Mouse (Mus musculus): ENCODE measurements around the gene Fcgr4.

Gene Fcgr4

DNA sequence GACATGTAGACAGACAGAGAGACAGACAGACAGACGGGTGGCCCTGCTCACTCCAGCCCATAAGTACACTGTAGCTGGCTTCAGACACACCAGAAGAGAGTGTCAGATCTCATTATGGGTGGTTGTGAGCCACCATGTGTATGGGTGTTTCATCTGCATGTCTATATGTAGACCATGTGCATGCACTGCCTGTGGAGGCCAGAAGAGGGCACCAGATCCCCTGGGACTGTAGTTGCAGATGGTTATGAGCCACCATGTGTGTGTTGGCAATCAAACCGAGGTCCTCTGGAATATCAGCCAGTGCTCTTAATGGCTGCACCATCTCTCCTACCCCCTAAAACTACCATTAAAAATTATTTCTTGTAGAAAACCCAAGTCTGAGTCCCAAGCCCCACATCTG lies 11.8 kb upstream of the Fcgr4 start:
- in situ Hi-C loops (cut with MboI, MseI): no loop called here

DNA sequence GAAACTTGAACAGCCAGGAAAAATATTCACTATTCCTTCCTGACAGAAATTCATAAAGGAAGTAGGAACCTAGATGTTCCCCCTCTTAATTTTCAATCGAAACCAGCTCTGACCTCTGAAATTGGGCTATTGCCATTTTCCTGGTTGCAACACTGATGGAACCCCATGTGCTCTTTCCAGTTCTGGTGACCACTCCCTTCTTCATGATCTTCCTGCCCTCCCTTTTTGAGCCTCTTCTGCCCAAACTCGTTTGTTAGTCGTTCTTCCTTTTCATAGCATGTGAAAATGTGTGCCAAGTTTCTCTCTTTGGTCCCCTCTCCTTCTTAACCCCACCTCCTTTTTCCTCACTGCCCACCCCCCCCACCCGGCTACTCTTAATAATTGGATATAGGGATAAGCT lies 7.0 kb upstream of the Fcgr4 start:
- in situ Hi-C loops (cut with MboI, MseI): no loop called here

DNA sequence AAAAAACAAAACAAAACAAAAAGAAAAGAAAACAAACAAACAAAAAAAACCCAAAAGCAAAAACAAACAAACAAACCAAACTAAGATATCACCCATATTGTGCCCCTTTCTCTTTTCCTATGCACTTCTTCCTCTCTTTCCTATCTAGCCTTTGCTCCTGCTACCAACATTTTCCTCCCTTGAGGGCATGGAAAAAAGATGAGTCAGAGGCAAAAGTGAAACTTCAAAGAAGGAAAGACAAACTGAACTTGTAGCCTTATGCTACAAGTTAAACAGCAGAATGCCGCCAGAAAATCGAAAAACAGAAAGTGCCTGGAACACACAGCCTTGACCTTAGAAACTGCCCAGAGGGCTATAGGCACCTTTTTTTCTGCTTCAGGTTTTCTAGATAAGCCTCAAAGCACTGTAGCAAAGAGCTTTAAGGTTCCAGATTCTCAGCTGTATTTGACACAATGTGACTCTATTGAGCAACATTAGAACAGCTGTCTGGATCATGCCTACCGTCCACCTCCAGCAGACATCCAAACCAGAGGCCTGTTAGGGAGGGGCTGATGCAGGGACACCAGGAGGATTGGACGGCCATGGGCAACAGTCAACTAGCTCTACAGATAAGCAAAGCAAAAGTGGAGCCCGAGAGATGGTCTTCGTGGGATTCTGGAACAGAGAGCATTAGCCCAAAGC lies 1.9 kb upstream of the Fcgr4 start:
- in situ Hi-C loops (cut with MboI, MseI): no loop called here

DNA sequence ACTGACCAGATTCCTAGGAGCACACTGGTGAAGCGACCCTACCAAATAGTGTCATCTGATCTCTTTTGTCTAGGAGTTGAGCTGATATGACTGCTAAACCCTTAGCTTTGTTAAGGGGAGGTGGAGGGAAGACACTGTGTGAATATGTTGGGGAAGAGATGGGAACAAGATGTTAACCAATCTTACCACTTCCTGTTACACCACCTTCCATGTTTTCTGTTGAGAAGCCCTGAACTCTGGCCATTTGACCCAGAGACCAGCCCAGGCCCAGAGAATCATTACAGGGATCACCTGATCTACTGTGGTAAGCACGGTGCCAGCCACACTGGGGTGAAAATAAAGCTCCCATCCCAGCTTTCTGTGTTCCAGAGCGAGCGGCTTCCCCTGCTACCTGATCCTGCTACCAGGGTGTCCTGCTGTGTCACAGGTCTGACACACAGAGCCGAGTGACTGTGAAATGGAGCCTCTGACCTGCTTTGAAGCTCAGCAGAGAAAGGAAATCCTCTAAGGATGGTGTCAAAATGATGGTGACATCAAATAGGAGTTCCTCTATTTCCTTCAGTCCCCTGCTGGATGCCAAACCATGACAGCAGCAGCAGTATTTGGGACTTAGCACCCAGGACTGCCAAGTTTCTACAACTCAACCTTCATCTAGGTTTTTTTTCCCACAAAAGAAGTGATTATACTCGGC lies 1.1 kb upstream of the Fcgr4 start:
- in situ Hi-C loops (cut with MboI, MseI): no loop called here

DNA sequence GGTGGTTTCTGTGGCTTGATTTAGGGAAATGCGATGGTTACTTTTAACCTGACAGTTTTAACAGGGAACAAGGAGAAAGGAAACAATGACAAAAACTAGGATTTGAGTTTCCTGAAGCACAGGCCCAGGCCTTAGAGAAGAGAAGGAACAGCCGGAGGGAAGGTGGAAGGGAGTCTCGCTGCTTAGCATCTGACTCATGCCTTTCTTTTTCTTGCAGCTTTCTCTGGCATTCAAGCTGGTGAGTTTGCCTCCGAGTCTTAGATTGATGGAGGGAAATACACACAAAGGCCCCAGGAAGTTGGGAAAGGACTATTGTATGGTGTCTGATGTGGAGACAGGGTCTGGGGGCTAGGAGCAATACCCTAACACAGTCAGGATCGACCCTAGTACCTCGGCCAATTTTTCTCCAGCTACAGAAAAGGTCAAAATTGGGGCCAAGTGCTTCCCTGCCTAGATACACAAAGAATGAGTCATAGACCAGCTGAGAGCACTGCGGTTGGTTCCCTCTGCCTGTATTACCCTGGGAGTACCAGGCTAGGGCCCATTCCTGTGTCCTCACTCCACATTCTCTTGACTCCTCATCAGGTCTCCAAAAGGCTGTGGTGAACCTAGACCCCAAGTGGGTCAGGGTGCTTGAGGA lies 711 bp downstream of the Fcgr4 start:
- in situ Hi-C loops (cut with MboI, MseI): no loop called here

DNA sequence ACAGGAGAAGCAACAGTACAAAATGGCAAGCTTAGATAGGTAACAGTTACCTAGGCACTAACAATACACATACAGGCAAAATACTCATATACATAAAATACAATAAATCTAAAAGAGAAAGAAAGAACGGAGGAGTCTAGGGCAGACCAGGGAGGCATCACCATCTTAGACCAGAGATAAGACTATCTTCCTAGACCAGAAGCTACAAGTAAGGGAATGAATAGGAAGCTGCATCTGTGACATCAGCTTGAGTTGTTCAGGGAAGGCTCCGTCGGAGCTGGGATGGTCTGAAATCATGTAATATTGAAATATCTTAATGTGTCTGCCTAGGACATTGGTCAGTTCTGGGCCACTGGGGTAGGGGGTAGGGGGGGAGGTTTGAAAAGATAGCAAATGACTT lies 13.0 kb downstream of the Fcgr4 start:
- in situ Hi-C loops (cut with MboI, MseI): no loop called here

DNA sequence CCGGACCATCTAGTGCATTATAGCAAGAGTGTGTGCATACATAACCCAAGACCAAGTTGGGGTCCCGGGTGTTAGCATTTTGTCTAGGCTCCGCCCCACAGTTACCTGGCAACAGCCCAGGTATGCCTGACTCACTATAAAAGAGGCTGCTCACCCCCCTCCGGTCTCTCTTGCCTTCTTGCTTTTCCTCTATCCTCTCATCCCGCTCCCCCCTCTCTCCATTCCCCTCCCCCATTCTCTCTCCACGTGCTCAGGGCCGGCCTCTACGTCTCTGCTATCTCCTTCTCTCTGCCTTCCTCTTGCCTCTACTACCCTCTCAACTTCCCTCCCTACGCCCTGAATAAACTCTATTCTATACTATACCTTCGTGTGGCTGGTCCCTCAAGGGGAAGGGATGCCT lies 14.0 kb downstream of the Fcgr4 start:
- in situ Hi-C loops (cut with MboI, MseI): no loop called here

DNA sequence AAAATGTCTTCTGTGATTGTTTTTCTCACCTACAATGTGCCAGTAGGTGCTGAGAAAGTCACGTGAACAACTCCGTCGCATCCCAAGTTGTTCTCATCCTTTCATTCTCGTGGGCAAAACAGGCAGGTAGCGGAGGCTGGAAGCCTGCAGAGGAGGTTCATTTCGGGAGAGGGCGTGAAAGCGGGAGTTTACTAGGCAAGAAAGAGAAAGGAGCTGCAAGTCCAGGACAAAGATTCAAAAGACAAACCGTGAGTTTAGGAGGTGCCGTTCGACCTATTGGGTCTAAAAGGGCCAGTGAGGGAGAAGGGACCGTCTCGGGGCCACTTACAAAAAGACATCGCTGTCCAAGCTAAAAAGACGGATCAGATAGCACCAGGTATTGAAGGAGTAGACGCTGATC lies 14.5 kb downstream of the Fcgr4 start:
- in situ Hi-C loops (cut with MboI, MseI): no loop called here

DNA sequence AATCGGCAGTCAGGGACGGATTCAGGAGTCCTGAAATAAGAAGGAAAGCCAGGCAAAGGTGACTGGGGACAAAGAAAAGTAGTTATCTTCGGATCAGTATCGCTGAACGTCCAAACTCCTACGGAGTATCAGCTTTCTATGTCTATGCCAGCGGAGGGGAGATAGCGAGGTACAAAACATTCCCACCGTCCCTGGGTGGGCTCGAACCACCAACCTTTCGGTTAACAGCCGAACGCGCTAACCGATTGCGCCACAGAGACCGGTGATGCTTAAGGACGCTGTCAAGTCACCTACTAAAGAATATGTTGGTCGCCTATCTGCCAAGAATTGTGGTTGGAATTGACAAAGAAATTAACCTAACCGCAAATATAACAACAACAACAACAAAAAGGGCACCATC lies 15.0 kb downstream of the Fcgr4 start:
- in situ Hi-C loops (cut with MboI, MseI): no loop called here

DNA sequence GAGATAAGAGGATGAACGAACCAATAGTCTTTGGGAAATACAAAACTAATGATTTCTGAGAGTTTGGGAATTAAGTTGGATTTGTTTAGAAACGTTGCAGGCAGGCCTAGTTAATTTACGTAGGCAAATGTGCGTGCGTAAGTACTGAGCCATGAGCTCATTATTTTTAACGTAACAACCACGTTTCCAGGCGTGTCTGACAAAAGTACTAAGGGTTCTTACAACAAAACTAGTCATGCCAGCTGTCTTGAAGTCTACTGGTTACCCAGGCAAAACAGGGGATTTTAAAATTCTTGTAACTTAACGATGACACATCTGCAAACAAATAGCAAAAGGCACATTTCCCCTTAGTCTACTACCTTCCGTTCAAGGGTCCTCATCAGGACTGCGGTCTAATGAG lies 15.5 kb downstream of the Fcgr4 start:
- in situ Hi-C loops (cut with MboI, MseI): no loop called here

DNA sequence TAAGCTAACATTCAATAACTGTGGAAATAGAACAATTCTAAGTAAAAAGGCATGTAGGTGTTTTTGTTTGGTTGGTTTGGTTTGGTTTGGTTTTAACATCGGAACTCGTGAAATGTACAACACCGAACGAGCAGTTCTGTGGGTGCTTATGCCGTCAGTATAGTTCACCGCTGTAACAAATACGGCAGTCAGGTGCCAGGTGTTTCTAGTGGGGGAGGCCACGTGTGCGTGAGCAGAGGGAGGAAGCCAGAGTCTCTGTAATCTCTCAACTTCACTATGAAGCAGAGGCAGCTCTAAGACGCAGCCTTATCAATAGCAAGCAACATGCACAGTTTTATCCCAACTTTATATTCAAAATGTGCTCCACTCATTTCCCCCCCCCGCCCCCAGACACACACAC lies 16.9 kb downstream of the Fcgr4 start:
- in situ Hi-C loops (cut with MboI, MseI): no loop called here

DNA sequence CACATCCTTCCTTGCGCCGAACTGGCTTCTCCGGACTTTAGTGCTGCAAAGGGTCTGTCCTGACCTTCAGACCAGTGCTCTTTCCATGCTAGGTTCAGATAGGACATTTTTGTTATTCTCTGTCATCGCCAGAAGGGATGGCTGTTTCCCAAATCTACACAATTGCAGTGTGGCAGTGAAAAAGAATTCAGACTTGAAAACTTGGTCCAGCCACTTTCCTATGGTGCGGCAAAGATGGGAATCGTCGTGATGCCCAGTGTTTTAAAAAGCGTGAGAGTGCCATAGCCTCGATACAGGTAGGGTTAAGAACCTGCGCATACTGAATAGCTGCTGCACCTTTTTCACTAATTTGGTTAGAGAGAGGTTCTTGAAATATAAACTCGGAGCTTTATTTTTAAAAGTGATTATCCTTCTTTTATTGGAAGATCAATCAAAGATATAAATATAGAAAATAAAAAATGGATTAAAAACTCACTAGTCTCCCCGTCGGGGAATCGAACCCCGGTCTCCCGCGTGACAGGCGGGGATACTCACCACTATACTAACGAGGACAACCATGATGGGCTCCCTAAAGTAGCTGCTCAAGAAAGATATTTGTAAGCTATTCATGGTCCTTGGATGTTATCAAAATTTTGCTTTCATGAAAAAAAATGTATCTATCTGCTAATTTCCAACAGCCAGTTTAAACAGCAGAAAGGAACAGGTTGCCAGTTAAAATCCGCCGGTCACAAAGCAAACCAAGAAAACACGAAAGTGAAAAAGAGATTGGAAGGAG lies 18.0 kb downstream of the Fcgr4 start:
- in situ Hi-C loops (cut with MboI, MseI): no loop called here

DNA sequence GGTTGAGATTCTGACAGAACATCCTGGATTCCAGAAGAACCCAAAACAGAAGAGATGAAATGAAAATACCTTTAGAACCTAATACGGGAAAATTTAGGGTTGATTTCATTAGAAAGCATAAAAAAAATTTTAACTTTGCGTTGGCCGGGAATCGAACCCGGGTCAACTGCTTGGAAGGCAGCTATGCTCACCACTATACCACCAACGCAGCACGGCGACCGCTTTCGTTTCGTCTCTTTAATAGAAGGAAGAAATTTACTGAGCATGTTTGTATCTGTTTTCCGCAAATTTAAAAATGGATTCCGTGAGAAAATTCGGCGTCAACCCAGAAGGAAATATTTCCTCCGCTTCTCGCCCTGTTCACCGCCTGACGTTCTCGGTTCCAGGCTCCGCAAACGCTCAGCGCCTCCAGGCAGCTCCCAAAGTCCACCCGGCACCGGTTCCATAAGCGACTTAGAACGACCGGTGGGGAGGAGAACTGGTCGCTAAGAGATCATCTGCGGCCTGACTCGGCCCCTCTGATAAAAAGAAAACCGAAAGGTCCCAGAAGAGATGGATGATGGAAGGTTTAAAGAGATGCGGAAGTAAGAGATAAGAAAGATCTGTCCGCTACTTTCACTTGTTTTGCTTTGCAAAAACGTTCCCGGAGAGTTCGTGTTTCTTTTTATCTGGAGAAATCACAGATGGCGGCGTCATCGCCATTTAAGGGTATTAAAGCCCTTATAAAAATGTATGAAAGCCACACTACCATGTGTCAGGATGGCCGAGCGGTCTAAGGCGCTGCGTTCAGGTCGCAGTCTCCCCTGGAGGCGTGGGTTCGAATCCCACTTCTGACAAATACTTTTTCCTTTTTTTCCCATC lies 19.4 kb downstream of the Fcgr4 start:
- in situ Hi-C loops (cut with MboI, MseI): no loop called here

DNA sequence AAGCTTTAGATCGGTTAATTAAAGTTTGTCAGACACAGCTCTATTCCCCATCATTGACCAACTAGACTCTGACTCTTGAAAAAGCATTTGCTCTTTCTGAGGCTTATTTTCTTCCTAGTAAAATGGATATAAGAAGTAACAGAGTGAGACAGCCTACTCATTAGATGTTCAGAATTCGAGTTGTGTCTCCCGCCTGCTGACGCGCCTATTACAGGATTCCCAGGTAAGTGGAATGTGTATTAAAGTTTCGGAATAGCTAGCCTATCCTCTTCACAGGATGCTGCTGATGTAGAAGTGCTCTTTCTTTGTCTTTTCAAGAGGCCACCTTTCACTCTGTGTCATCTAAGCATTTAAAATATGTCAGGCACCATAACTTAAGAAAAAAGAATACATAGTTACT lies 20.4 kb downstream of the Fcgr4 start:
- in situ Hi-C loops (cut with MboI, MseI): no loop called here

DNA sequence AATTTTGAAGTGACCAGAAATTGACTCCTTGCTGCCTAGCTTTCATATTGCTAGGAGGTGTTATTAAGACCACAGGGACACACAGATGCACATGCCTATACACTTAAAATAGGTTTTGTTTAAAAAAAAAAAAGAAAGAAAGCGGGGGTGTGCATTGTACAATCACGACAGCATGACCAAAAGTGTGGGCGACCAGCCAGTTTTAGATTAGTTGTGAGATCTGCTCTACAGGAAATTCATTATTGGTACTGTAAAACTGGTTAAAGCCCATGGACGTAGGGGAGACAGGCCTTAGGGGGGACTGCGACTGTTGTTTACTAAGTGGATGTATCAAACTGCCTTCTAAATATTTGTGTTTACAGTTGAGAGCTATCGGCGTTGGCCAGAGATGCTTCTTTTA lies 21.2 kb downstream of the Fcgr4 start:
- in situ Hi-C loops (cut with MboI, MseI): loop anchor here (5.0 kb wide), 1 partner anchor 37 kb away; no protein-coding TSS in a partner anchor

DNA sequence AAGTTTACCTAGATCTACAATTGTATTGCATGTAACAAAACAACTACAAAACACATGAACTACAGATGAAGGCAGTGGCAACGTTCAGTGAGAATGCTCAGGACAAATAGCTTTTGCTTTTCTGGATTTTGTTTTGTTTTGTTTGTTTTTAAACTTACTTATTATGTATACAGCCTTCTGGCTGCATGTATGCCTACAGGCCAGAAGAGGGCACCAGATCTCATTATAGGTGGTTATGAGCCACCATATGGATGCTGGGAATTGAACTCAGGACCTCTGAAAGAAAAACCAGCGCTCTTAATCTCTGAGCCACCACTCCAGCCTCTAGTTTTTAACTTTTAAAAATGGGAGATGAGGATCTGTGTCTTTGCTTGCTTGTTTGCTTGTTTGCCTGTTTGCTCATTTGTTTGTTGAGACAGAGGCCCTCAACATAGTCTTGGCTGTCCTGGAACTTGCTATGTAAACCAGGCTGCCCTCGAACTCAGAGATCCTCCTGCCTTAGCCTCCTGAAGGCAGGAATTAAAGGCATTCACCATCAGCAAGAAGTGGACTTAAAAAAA lies 25.0 kb downstream of the Fcgr4 start:
- in situ Hi-C loops (cut with MboI, MseI): loop anchor here (5.0 kb wide), 1 partner anchor 34 kb away; no protein-coding TSS in a partner anchor

DNA sequence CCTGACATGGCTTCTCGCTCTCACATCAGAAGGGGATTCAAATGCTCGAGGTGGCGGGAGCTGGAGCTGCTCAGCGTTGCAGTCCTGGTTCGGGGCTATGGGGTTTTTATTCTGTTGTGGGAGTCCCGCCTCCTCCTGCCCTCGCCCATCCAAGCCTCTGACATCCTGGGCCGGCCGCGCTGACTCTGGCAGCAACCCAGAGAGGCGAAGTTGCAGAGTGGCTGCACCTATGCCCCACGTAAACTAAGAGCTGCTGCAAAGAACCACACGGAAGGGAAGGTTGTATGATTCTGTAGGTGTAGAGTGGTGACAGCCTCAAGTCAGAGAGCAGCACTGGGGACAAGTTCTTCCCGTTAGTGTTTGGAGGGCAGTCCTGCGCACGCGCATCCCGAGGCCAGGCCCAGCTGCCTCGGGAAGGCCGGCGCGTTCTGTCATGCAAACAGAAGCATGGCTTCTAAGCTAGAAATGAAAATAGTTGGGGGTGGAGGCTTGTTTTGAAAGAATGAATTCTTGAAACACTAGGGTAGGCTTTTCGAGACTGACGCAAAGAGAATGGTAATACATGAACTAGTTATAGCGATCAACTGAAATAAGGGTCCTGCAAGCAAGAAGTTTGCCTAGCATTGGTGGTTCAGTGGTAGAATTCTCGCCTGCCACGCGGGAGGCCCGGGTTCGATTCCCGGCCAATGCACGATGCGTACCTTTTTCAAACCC lies 25.8 kb downstream of the Fcgr4 start:
- in situ Hi-C loops (cut with MboI, MseI): loop anchor here (5.0 kb wide), 1 partner anchor 33 kb away; no protein-coding TSS in a partner anchor

DNA sequence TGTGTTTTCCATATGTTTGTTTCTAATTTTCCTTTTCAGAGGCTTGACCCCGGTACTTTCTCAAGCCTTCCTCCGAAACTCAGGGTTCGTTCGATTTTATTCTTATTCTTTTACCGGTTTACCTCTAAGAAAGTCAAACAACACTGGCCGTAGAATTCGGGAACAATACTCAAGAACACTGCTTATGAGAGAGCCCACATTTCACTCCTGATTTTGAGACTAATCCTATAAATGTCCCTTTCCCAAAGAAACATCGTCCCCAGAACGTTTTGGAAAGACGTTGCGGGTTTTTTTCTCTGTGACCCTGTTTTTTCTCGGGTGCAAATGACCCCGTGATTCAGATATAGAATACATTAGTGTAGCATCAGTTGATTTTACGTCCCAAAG lies 26.4 kb downstream of the Fcgr4 start:
- in situ Hi-C loops (cut with MboI, MseI): no loop called here

DNA sequence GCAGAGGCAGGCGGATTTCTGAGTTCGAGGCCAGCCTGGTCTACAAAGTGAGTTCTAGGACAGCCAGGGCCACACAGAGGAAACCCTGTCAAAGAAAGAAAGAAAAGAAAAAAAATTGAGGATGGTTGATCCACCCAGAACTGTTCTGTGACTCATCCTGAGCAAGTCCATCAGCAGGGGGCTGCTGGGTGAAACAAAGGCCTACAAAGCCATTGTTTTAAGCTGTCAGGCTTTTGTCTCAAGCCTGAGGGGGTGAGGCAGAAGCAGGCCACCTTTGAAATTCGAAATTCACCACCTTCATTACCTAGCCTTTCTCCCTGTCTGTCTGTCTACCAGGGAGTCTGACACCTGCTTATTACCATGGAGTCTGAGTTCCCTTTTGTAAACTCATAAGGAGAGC lies 27.8 kb downstream of the Fcgr4 start:
- in situ Hi-C loops (cut with MboI, MseI): no loop called here

DNA sequence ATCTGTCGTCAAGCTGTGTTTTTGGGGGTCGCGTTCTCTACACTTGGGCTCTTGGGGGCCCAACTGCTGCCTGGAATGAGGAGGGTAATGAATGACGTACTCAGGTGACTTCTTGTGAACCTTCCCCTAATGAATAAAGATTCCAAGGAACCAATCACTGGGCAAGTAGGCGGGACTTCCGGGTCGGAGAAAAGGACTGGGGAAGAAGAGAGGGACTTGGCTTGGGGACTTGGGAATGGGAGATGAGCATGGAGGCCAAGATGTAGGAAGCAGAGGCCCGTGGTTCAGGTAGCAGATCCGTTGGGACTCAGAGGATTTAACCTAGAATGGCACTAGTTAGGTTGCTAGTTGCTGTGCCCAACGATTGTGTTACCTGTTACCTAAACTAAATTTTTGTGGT lies 30.5 kb downstream of the Fcgr4 start:
- in situ Hi-C loops (cut with MboI, MseI): no loop called here

All from T-helper 17 cell (primary cell).